Mouse (Mus musculus) gastrocnemius, postnatal 14 days (tissue): ENCODE results near the gene Tnfsfm13. TPM values are rescaled to one million over a fixed set of nuclear protein-coding genes. Genes with fewer than 3 reads are reported as not detected.
A peak's percentile ranks its signal among the peaks of the same experiment; 100 is the strongest.

Experiments
- DNase-seq: peaks from one replicate; pipeline ENCODE4 v3.0.0; 2021; ENCODE audit warnings: mixed read lengths
- intact Hi-C: fragments of 180-260 bp; cut with DNase I; formaldehyde crosslinking; loops from one replicate; pipeline ENCODE4 v1.15.1; 2025; ENCODE audit warnings: low total_unique reads
- microRNA-seq, 2 experiments: library from miRNA; unstranded; fragments of <30 nt; microRNA quantifications; one replicate each; pipeline ENCODE4 v1.2.0; 2021
- total RNA-seq, 2 experiments: library from RNA; stranded (reverse); gene quantifications; 2 replicates each; pipeline ENCODE4 v1.2.3; 2021

Tnfsfm13 gene
- total RNA-seq, 2 experiments from 2014 or later, result 2.2 to 3.0 TPM

- intact Hi-C loops, result no loop called here
- DNase-seq, result no peak
These were observed 34.5 kb downstream of the Tnfsfm13 start for GRCm38 (mm10) chr11:69661221-69661881.

GRCm38 (mm10) chr11:69657462-69657881, 38.4 kb downstream of the Tnfsfm13 start:
- DNase-seq, result no peak
- intact Hi-C loops, result no loop called here

DNA sequence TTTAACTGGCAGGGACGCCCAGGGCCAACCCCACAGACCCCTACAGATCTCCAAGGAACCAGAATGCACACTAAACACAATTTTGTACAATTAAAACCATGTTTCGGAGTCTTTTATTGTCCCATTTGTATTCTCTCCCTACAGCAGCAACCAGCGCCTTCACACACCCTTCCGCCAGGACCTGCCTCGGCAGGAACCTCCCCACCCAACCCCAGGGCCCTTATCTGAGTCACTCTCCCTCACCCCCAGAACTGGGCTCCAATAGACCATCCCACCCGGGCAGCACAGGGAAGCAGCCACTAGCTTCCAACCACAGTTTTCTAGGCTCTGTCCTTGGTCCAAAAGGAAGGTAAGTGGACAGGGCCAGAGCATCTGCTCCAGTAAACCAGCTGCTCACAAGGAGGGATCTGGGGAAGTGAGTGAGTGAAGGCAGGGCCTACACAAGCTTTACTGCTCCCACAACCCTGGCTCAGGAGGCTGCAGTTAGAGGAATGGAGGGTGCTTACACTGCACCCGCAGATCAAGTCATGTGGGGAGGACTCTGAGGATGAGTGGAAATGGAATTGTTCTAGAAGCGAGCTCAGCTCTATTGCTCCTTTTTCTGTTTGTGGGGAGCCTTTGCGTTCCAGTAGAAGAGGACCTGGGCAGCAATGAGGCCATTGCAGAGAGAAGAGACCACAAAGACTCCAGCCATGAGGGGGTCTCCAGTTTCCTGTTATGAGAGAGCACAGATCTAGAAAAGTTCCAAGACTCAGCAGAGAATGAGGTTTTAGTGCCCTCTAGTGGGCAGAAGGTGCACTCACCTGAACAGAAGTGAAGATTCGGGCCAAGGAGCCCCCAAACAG, 39.1 kb downstream of the Tnfsfm13 start:
- intact Hi-C loops, result no loop called here
- no peak for DNase-seq

- intact Hi-C loops, result no loop called here
- no peak for DNase-seq
These were observed 39.8 kb downstream of the Tnfsfm13 start for GRCm38 (mm10) chr11:69656065-69656455.

DNA sequence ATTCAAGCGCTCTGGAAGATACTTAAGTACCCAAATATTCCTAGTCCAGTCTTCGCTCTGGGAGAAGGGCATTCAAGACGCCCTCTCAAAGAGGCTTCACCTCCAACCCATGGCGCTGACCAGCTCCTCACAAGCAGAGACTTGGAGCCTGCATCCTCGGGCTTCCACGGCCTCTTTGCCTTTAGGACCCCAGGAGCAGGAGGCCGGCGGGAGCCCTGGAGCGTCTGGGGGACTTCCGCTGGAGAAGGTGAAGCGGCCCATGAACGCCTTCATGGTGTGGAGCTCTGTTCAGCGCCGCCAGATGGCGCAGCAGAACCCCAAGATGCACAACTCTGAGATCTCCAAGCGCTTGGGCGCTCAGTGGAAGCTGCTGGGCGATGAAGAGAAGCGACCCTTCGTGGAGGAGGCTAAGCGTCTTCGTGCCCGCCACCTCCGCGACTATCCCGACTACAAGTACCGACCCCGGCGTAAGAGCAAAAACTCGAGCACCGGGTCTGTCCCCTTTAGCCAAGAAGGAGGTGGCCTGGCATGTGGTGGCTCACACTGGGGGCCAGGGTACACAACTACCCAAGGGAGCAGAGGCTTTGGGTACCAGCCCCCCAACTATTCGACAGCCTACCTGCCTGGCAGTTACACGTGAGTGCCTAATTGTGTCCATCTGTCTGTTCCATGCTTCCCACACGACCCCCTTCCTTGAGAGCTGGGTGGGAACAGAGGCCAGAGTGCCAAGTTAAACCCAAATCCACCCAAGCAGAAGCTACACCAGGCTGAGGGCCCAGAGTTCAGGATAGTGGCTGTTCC, 40.4 kb downstream of the Tnfsfm13 start, which contains the start of gene Sox15:
Gene Sox15 (plus strand): TSS at position 51 of the 801 bp plus-strand sequence.
- intact Hi-C loops, result no loop called here
- DNase-seq, result peak; percentile 70

- no peak for DNase-seq
- intact Hi-C loops, result no loop called here
These were observed 41.1 kb downstream of the Tnfsfm13 start for GRCm38 (mm10) chr11:69654760-69655159.

- intact Hi-C loops, result no loop called here
- no peak for DNase-seq
These were observed 42.5 kb downstream of the Tnfsfm13 start for GRCm38 (mm10) chr11:69653399-69653798.

DNA sequence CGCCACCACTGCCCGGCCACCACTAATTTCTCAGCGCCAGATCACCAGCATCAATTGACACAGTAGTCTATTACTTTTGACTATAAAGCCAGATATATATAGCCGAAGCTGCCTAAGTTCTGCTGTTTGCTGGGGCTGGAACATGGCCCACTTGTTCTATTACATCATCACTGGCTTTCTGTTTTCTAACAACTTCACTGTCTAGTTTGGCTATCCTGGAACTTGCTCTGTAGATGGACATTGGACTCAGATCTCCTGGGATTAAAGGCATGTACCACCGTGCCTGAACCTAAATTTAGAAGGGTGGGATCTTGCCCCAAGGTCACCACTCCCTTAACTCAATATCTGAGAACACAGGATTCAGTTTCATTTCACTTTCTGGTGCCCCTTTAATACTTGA, 50.0 kb downstream of the Tnfsfm13 start:
- intact Hi-C loops, result no loop called here
- no peak for DNase-seq

GRCm38 (mm10) chr11:69635471-69635870, 60.4 kb downstream of the Tnfsfm13 start:
- DNase-seq, result no peak
- intact Hi-C loops, result no loop called here

GRCm38 (mm10) chr11:69633128-69633866, 62.6 kb downstream of the Tnfsfm13 start:
- intact Hi-C loops, result no loop called here
- peak; percentile 80 for DNase-seq

Small RNA genes lying within 50 kb of the gene (microRNA-seq; reads per million reads assigned to microRNA genes)
- gene Mir1934 (2.5 to 3.2 reads per million in 2 experiments), gene Mir467f (0 reads per million in 2 experiments)

Other genes starting within 250 kb of the Tnfsfm13 start
- under 1 TPM; 0.06 to 0.07 TPM for gene Dnah2, start 147.0 kb downstream of the Tnfsfm13 start, total RNA-seq
- 1 to 10 TPM in 1 of 2 experiments, under 1 TPM in 1; 0.71 to 1.3 TPM for gene Efnb3, start 135.9 kb downstream of the Tnfsfm13 start, total RNA-seq
- gene Wrap53, start 115.8 kb downstream of the Tnfsfm13 start, total RNA-seq, result 1 to 10 TPM; 3.5 to 4.0 TPM
- gene Trp53, start 115.7 kb downstream of the Tnfsfm13 start, total RNA-seq, result 10 to 100 TPM; 15.2 to 22.7 TPM
- gene Atp1b2, start 90.2 kb downstream of the Tnfsfm13 start, total RNA-seq, result 100 to 1,000 TPM; 384 to 403 TPM
- gene Shbg, start 78.2 kb downstream of the Tnfsfm13 start, total RNA-seq, result under 1 TPM; 0.38 to 0.47 TPM
- gene Sat2, start 74.1 kb downstream of the Tnfsfm13 start, total RNA-seq, result 1 to 10 TPM; 4.9 to 5.0 TPM
- gene Fxr2, start 63.1 kb downstream of the Tnfsfm13 start, total RNA-seq, result 10 to 100 TPM; 55.3 to 66.5 TPM
- not detected for gene Sox15, start 40.8 kb downstream of the Tnfsfm13 start, total RNA-seq
- 10 to 100 TPM; 11.8 to 12.1 TPM for gene Mpdu1, start 33.5 kb downstream of the Tnfsfm13 start, total RNA-seq
- gene Cd68, start 29.9 kb downstream of the Tnfsfm13 start, total RNA-seq, result 1 to 10 TPM; 4.0 to 4.6 TPM
- 100 to 1,000 TPM; 141 to 170 TPM for gene Eif4a1, start 23.7 kb downstream of the Tnfsfm13 start, total RNA-seq
- 10 to 100 TPM; 22.4 to 23.2 TPM for gene Senp3, start 14.0 kb downstream of the Tnfsfm13 start, total RNA-seq
- gene Tnfsf13, start 10.3 kb downstream of the Tnfsfm13 start, total RNA-seq, result 1 to 10 TPM; 1.3 to 1.8 TPM
- gene Tnfsf12, start 249 bp downstream of the Tnfsfm13 start, total RNA-seq, result 10 to 100 TPM; 14.0 to 14.8 TPM
- gene Polr2a, start 62.5 kb upstream of the Tnfsfm13 start, total RNA-seq, result 10 to 100 TPM; 36.4 to 39.1 TPM
- not detected for gene Slc35g3, start 65.9 kb upstream of the Tnfsfm13 start, total RNA-seq
- 10 to 100 TPM; 18.2 to 21.3 TPM for gene Zbtb4, start 69.8 kb upstream of the Tnfsfm13 start, total RNA-seq
- 10 to 100 TPM; 75.5 to 80.7 TPM for gene Chrnb1, start 99.8 kb upstream of the Tnfsfm13 start, total RNA-seq
- gene Fgf11, start 105.8 kb upstream of the Tnfsfm13 start, total RNA-seq, result 1 to 10 TPM; 6.6 to 8.0 TPM
- under 1 TPM; 0.16 to 0.27 TPM for gene Tmem102, start 109.5 kb upstream of the Tnfsfm13 start, total RNA-seq
- not detected for gene Gm39566, start 119.2 kb upstream of the Tnfsfm13 start, total RNA-seq
- gene Spem2, start 122.4 kb upstream of the Tnfsfm13 start, total RNA-seq, result not detected
- gene Spem1, start 126.1 kb upstream of the Tnfsfm13 start, total RNA-seq, result not detected
- gene Nlgn2, start 141.7 kb upstream of the Tnfsfm13 start, total RNA-seq, result 1 to 10 TPM; 6.8 to 7.4 TPM
- 100 to 1,000 TPM; 104 to 108 TPM for gene Tmem256, start 142.4 kb upstream of the Tnfsfm13 start, total RNA-seq
- 10 to 100 TPM; 16.5 to 22.4 TPM for gene Plscr3, start 150.3 kb upstream of the Tnfsfm13 start, total RNA-seq
- under 1 TPM in 1 of 2 experiments, not detected in 1; 0.10 TPM for gene Tnk1, start 162.6 kb upstream of the Tnfsfm13 start, total RNA-seq
- not detected for gene Tmem95, start 181.9 kb upstream of the Tnfsfm13 start, total RNA-seq
- 1 to 10 TPM; 2.0 TPM for gene Kctd11, start 185.3 kb upstream of the Tnfsfm13 start, total RNA-seq
- under 1 TPM; 0.33 to 0.55 TPM for gene Acap1, start 199.4 kb upstream of the Tnfsfm13 start, total RNA-seq
- gene 2810408A11Rik, start 204.9 kb upstream of the Tnfsfm13 start, total RNA-seq, result under 1 TPM; 0.62 to 0.84 TPM
- gene Neurl4, start 205.0 kb upstream of the Tnfsfm13 start, total RNA-seq, result 10 to 100 TPM; 27.2 to 29.1 TPM
- 10 to 100 TPM; 21.8 to 24.2 TPM for gene Gps2, start 217.8 kb upstream of the Tnfsfm13 start, total RNA-seq
- gene Eif5a, start 225.9 kb upstream of the Tnfsfm13 start, total RNA-seq, result 100 to 1,000 TPM; 567 to 637 TPM
- gene Ybx2, start 239.7 kb upstream of the Tnfsfm13 start, total RNA-seq, result 1 to 10 TPM; 2.1 to 4.3 TPM